Mouse (Mus musculus) hindbrain, embryonic 14.5 days (tissue): Measurements from ENCODE around the gene Hck. TPM values are rescaled to one million over a fixed set of nuclear protein-coding genes. Genes with fewer than 3 reads are reported as not detected.

ENCODE experiments used
- ATAC-seq: fragments of 200-750 bp; cut with Nextera tagmentation; 2 replicates; pipeline ENCODE4 v1.8.0; 2017; ENCODE audit warnings: moderate number of reproducible peaks, mild to moderate bottlenecking, moderate TSS enrichment, moderate library complexity; ENCODE audit not compliant: low FRiP score
- DNase-seq: peaks from one replicate; pipeline ENCODE4 v3.0.0-alpha.2; 2015; ENCODE audit warnings: low spot score
- H3K27ac ChIP-seq: fragments of 300-500 bp; sonication (generic); 2 replicates; pipeline ENCODE4 v1.5.1; 2014; ENCODE audit warnings: mild to moderate bottlenecking, moderate library complexity
- H3K27me3 ChIP-seq: fragments of 300-500 bp; sonication (generic); 2 replicates; pipeline ENCODE4 v1.6.1; 2014; ENCODE audit warnings: mild to moderate bottlenecking, low read length, mixed read lengths; ENCODE audit not compliant: control insufficient read depth, insufficient read depth
- H3K36me3 ChIP-seq: fragments of 300-500 bp; sonication (generic); replicated peaks from 2 replicates; pipeline ENCODE4 v1.6.1; 2014; ENCODE audit not compliant: control insufficient read depth, insufficient read depth
- H3K4me1 ChIP-seq: fragments of 300-500 bp; sonication (generic); replicated peaks from 2 replicates; pipeline ENCODE4 v1.6.1; 2014; ENCODE audit warnings: antibody characterized with exemption, low read length, mixed read lengths; ENCODE audit not compliant: control insufficient read depth, insufficient read depth
- H3K4me2 ChIP-seq: fragments of 300-500 bp; sonication (generic); replicated peaks from 2 replicates; pipeline ENCODE4 v1.6.1; 2014; ENCODE audit warnings: mild to moderate bottlenecking, moderate library complexity
- H3K4me3 ChIP-seq: fragments of 300-500 bp; sonication (generic); replicated peaks from 2 replicates; pipeline ENCODE4 v1.5.1; 2014; ENCODE audit warnings: mild to moderate bottlenecking, low read length
- H3K9ac ChIP-seq: fragments of 300-500 bp; sonication (generic); 2 replicates; pipeline ENCODE4 v1.6.1; 2014
- H3K9me3 ChIP-seq: fragments of 300-500 bp; sonication (generic); 2 replicates; pipeline ENCODE4 v1.6.1; 2016; ENCODE audit warnings: low read length; ENCODE audit not compliant: control insufficient read depth
- WGBS: fragments of 180-500 bp; shearing (Covaris S2); extraction: QIAGEN DNeasy Blood & Tissue Kit; methylation state at CpG from one replicate; pipeline ENCODE4 v1.1.7; 2014; 5-methylcytosine and 5-hydroxymethylcytosine counted together
- polyA plus RNA-seq: library from polyadenylated mRNA; unstranded; fragments of >200 nt; fragmentation: Nextera tagmentation; extraction: Ambion mirVana; gene quantifications from 2 replicates; pipeline ENCODE4 v1.2.1, GENCODE M21; 2014

Hck gene
- polyA plus RNA-seq, result 2.2 and 3.2 TPM in 2 replicates

GRCm38 (mm10) chr2:153108313-153109264 is at the start of gene Hck:
Hck (plus strand) TSS chr2:153108468.
- Histone ChIP-seq H3K9ac (peak within 1 kb of the TSS; percentile 39), H3K9me3 (no peaks in the 10 kb centered on the region), H3K4me3 (peak within 1 kb of the TSS; percentile 35), H3K4me2 (peak within 1 kb of the TSS; percentile 58), H3K36me3 (no peaks in the 10 kb centered on the region), H3K27me3 (peaks cover 37% of the 10 kb centered on the region), H3K4me1 (peaks cover 5% of the 10 kb centered on the region), H3K27ac (no peak within 1 kb of the TSS)
- no peak for DNase-seq
- ATAC-seq, result no peak
- WGBS, result 3% methylated on average over 51 of the region's 52 CpGs

GRCm38 (mm10) chr2:153060216-153060615 is 48.1 kb upstream of the Hck start:
- no peak for DNase-seq
- Histone ChIP-seq H3K27ac (no peak overlapping the region), H3K4me3 (no peak overlapping the region), H3K4me2 (no peak overlapping the region), H3K27me3 (no peaks in the 10 kb centered on the region), H3K9me3 (no peaks in the 10 kb centered on the region), H3K4me1 (peaks cover 8% of the 10 kb centered on the region; the same call in 1 of the 2 replicates), H3K9ac (no peak overlapping the region), H3K36me3 (peaks cover 30% of the 10 kb centered on the region)
- WGBS, result 90% methylated on average over 7 of the region's 7 CpGs
- no peak for ATAC-seq

GRCm38 (mm10) chr2:153063394-153063793 is 44.9 kb upstream of the Hck start:
- H3K27me3 ChIP-seq, result peaks cover 3% of the 10 kb centered on the region; the same call in 1 of the 2 replicates
- 0 out of 2 replicates have a peak overlapping the region, but pooled peaks have one; percentile 11 for H3K9ac ChIP-seq
- no peak overlapping the region for H3K4me3 ChIP-seq
- H3K27ac ChIP-seq, result no peak overlapping the region
- peaks cover 8% of the 10 kb centered on the region; the same call in 1 of the 2 replicates for H3K4me1 ChIP-seq
- no peak for ATAC-seq
- H3K36me3 ChIP-seq, result 0 out of 2 replicates have a peak, but pooled peaks cover 5% of the 10 kb centered on the region
- H3K4me2 ChIP-seq, result no peak overlapping the region
- no peaks in the 10 kb centered on the region for H3K9me3 ChIP-seq
- whole genome bisulfite sequencing, result 55% methylated on average over 3 of the region's 3 CpGs
- DNase-seq, result no peak

- Histone ChIP-seq H3K9me3 (no peaks in the 10 kb centered on the region), H3K36me3 (0 out of 2 replicates have a peak, but pooled peaks cover 5% of the 10 kb centered on the region), H3K27ac (no peak overlapping the region), H3K9ac (no peak overlapping the region), H3K27me3 (peaks cover 3% of the 10 kb centered on the region; the same call in 1 of the 2 replicates), H3K4me2 (no peak overlapping the region), H3K4me3 (no peak overlapping the region), H3K4me1 (peaks cover 8% of the 10 kb centered on the region; the same call in 1 of the 2 replicates)
- DNase-seq (no peak), ATAC-seq (no peak)
- 80% methylated on average over 9 of the region's 9 CpGs for WGBS
These were observed 43.9 kb upstream of the Hck start for GRCm38 (mm10) chr2:153064190-153064970.

GRCm38 (mm10) chr2:153065747-153066508 is 42.3 kb upstream of the Hck start, which contains the start of gene Ccm2l:
Ccm2l (plus strand) TSS chr2:153065955.
- ATAC-seq, result no peak
- Histone ChIP-seq H3K36me3 (no peaks in the 10 kb centered on the region), H3K9ac (no peak within 1 kb of the TSS), H3K27me3 (peaks cover 17% of the 10 kb centered on the region), H3K4me1 (peaks cover 10% of the 10 kb centered on the region; the same call in 1 of the 2 replicates), H3K4me2 (no peak within 1 kb of the TSS), H3K4me3 (no peak within 1 kb of the TSS), H3K27ac (0 out of 2 replicates have a peak within 1 kb of the TSS, but pooled peaks have one; percentile 10), H3K9me3 (no peaks in the 10 kb centered on the region)
- DNase-seq, result no peak
- 53% methylated on average over 12 of the region's 12 CpGs for WGBS

GRCm38 (mm10) chr2:153066991-153067390 is 41.3 kb upstream of the Hck start:
- no peak for DNase-seq

GRCm38 (mm10) chr2:153070762-153071490 is 37.3 kb upstream of the Hck start:
- 12% methylated on average over 23 of the region's 23 CpGs for WGBS
- H3K27me3 ChIP-seq, result peaks cover 50% of the 10 kb centered on the region
- ATAC-seq, result no peak
- peaks cover 10% of the 10 kb centered on the region; the same call in 1 of the 2 replicates for H3K4me1 ChIP-seq
- peak overlapping the region; percentile 12; the same call in 1 of the 2 replicates for H3K4me3 ChIP-seq
- peak; percentile 38 for DNase-seq
- peak overlapping the region; percentile 28 for H3K4me2 ChIP-seq
- H3K9me3 ChIP-seq, result no peaks in the 10 kb centered on the region
- H3K36me3 ChIP-seq, result no peaks in the 10 kb centered on the region
- H3K27ac ChIP-seq, result no peak overlapping the region
- H3K9ac ChIP-seq, result peak overlapping the region; percentile 31; the same call in 1 of the 2 replicates

More at GRCm38 (mm10) chr2:153066991-153067390, 41.3 kb upstream of the Hck start:
- Histone ChIP-seq H3K9ac (no peak overlapping the region), H3K4me1 (peaks cover 17% of the 10 kb centered on the region; the same call in 1 of the 2 replicates), H3K9me3 (no peaks in the 10 kb centered on the region), H3K4me3 (no peak overlapping the region), H3K36me3 (no peaks in the 10 kb centered on the region), H3K27ac (no peak overlapping the region), H3K4me2 (no peak overlapping the region), H3K27me3 (peaks cover 28% of the 10 kb centered on the region)
- 49% methylated on average over 6 of the region's 6 CpGs for WGBS
- no peak for ATAC-seq
